Mouse (Mus musculus): ENCODE data around the gene Fgf5. TPM values are rescaled to one million over a fixed set of nuclear protein-coding genes. Genes with fewer than 3 reads are reported as not detected.

The Fgf5 gene
- total RNA-seq (2021) = 1 to 10 TPM; 3.9 to 4.8 TPM
- long read RNA-seq, experiment 1, partial matches to known transcripts = 0 of 4 reads
- long read RNA-seq, experiment 1, other reads (novel, unspliced or antisense) = 2 of 4 reads
- long read RNA-seq, experiment 2, partial matches to known transcripts = 0 of 4 reads
- long read RNA-seq, experiment 2, other reads (novel, unspliced or antisense) = 0 of 4 reads

DNA sequence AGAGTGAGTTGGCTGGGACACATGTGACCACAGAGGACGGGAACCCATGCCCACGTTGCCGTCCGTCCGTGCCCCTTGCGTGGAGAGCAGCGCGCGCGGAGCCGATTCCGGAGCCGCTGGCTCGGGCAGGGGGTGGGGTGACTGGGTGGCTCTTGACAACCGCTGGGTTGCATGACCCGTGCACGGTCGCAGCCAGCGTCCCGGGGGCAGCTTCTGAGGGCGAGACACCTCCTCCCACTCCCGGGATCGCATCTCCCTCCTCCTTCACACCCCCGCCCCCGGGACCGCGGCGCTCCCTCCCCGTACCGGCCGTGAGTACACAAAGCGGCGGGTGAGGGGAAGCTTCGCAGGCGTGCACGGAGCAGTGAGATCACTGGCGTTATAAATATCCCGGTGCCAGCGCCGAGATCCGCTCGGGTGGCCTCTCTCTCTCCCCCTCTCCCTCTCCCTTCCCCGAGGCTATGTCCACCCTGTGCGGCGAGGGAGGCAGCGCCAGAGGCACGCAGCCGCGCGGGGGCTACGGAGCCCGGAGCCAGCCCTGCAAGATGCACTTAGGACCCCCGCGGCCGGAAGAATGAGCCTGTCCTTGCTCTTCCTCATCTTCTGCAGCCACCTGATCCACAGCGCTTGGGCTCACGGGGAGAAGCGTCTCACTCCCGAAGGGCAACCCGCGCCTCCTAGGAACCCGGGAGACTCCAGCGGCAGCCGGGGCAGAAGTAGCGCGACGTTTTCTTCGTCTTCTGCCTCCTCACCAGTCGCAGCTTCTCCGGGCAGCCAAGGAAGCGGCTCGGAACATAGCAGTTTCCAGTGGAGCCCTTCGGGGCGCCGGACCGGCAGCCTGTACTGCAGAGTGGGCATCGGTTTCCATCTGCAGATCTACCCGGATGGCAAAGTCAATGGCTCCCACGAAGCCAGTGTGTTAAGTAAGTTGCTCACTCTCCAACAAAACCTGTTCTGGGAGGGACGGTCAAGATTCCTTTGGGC is at the start of gene Fgf5:
TSS of gene Fgf5 (plus strand) at position 347 of the 984 bp plus-strand sequence.
- DNase-seq (ENCODE audit: low spot score in 2 of 2) = peak; percentile 55 to 59

DNA sequence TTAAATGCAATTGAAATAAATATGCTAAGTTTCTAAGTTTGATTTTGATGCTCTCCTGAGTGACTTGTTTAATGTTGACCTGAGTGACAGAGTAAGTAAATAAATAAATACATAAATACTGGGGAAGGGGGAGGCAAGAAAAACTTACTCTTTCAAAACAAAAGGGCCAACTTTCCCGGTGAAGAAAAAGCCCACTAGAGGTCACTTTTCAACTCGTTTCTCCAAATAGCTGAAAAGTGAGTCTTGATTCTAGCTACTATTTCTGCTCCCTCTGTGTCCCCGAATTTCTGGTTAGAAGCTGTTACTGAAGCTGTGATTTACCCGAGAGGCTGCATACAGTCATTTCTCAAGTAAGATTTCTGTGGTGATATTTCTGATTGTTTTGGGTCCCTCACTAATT is 41.5 kb upstream of the Fgf5 start:
- DNase-seq (ENCODE audit: low spot score in 2 of 2) = no peak

- no peak for DNase-seq (ENCODE audit: low spot score in 2 of 2)
Measured at GRCm38 (mm10) chr5:98221956-98222355, 32.0 kb upstream of the Fgf5 start.

GRCm38 (mm10) chr5:98226710-98227109 is 27.3 kb upstream of the Fgf5 start:
- no peak for DNase-seq (ENCODE audit: low spot score in 2 of 2)

DNA sequence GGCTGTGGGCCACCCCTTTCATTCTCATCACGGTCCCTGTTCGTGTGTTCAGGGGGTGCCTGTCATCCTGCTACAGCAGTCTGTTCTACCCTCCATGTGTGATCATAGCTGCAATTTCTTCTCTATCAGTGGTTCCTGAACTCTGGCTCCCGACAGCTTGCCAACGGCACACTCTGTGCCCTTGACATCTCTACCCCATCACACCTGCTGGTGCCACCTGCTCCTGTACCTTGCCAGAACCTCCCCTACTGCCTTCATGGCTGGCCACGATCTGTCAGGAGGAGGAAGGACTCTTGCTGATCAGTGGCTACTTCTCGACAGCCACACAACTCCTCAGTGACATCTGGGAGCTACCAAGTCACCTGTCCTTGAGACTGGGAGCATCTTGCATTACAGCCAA is 24.5 kb upstream of the Fgf5 start:
- DNase-seq (ENCODE audit: low spot score in 2 of 2) = no peak

DNA sequence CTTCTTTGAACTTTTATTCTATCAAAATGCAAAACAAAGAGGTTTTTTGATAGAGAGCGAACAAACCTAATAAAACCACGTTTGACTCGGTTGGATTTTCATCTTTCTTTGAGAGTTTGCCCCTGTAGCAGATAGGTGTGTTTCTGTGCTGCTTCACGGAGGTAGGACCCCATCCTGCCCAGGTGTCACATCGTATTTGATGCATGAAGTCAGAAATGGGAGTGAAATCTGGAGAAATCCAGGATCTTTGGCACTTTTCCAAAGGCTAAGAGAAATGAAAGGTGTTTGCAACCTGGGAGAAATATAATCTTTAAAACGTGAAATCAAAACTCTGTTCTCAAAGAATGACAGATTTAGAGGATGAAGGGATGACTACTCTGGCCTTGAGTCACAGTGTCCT is 15.5 kb upstream of the Fgf5 start:
- no peak for DNase-seq (ENCODE audit: low spot score in 2 of 2)

GRCm38 (mm10) chr5:98241322-98241829 is 12.6 kb upstream of the Fgf5 start:
- no peak for DNase-seq (ENCODE audit: low spot score in 2 of 2)

DNA sequence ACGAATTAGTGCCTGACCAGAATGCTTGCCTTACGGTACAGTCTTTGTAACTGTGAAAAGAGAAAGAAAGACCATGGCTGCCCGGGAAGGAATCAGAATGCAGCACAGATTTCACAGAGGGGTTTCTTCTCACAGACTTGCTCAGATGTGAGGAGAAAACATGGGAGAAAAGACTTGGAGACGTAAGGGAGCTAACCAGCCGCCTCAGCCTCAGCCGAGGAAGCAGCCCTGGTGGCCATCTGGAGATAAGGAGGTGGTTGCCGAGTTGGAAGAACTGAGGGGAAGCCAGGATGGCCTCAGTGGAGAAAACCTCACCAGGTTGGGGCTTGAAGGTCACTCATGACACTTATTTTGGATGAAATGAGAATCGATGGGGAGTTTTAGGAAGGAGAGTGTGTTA is 8.7 kb upstream of the Fgf5 start:
- peak in 1 of 2 experiments; percentile 49 for DNase-seq (ENCODE audit: low spot score in 2 of 2)

DNA sequence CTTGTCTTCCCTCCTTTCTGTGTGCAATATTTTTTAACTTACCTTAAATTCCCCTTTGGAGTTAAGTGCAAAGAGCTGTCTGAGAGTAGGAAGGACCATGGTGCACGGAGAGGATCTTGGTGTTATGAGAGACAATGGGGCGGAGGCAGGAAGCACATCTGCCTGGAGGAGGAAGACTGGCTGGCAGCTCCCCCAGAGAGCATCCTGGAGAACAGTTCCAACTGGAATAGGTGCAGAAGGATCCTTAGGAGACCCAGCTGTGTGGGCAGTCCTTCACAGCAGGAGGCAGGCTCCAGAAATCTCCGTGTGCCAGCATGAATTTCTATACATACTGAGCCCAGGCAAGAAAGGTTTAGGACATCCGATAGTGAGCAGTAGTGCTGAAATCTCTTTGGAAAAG is 8.0 kb upstream of the Fgf5 start:
- DNase-seq (ENCODE audit: low spot score in 2 of 2) = peak; percentile 52 to 53

DNA sequence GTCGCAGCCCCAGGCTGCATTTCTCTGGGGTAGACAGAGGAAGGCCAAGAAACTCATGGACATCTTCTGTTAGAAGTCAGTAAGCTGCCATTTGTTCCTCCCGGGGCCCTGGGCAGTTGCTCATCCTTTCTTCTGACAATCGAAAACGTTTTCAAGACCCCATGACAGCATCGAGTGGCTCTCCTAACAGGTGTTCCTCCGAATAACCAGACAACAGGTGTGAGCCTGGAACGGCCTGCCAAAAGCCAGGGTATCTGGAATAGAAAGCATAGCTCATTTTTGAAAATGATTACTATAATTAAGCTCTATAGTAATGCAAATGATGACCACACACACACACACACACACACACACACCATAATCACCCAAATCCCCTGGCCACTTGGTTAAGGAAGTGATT is 7.2 kb upstream of the Fgf5 start:
- DNase-seq (ENCODE audit: low spot score in 2 of 2) = no peak

DNA sequence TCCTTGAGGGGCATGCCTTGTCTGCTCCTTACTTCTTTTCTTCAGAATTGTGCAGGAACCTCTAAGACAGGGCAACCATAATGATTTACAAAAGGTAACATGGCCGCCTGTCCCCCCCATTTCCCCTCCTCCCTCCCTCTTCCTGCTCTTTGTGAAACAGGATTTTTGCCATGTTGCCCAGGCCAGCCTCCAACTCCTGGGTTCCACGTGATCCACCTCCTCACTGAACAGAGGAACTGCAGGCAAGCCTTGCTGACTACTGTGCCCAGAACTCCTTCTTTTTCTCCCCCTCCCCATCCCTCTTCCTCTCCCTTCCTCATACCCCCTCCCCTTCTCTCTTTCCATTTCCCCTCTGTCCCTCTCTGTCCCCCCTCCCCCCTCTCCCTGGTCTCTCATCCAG is 6.5 kb upstream of the Fgf5 start:
- DNase-seq (ENCODE audit: low spot score in 2 of 2) = peak; percentile 42 to 48

GRCm38 (mm10) chr5:98253147-98253546 is 837 bp upstream of the Fgf5 start:
- no peak for DNase-seq (ENCODE audit: low spot score in 2 of 2)

- no peak for DNase-seq (ENCODE audit: low spot score in 2 of 2)
Measured at GRCm38 (mm10) chr5:98255176-98255575, 1.2 kb downstream of the Fgf5 start.

GRCm38 (mm10) chr5:98255760-98256490 is 1.9 kb downstream of the Fgf5 start:
- DNase-seq (ENCODE audit: low spot score in 2 of 2) = peak in 1 of 2 experiments; percentile 3

DNA sequence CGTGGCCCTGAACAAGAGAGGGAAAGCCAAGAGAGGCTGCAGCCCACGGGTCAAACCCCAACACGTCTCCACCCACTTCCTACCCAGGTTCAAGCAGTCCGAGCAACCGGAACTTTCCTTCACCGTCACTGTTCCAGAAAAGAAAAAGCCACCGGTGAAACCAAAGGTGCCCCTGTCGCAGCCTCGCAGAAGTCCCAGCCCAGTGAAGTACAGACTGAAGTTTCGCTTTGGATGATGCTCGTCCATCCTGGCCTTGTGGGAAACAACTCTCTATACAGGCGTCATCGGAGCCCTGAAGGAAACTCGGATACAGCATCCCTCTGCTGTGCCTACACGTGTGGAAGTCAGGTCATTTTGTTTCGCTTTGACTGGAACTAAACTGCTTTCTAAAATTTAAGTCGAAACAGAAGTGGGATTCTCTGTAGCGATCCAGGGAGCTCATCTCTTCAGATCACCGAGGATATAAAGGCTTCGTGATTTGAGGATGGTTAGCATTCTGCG is 21.4 kb downstream of the Fgf5 start:
- no peak for DNase-seq (ENCODE audit: low spot score in 2 of 2)

DNA sequence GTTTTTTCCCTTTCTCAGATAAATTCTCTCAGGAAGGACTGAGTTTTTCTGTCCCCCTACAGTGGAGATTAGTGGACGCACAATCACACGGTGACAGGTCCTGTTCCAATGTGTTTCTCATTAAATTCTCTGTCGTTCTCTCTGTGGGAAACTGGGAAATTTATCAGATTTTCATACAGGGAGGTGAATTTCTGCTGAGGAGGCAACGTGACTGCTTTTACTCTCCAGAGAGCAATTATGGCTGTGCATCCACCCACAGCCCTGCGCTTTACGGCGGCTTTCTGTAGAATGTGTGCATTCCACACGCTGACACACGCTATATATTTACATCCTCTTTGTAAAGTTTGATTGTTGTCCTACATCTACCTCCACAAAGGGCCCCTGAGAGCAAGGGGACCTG is 28.0 kb downstream of the Fgf5 start:
- DNase-seq (ENCODE audit: low spot score in 2 of 2) = peak in 1 of 2 experiments; percentile 18

GRCm38 (mm10) chr5:98283696-98284478 is 29.9 kb downstream of the Fgf5 start:
- DNase-seq (ENCODE audit: low spot score in 2 of 2) = peak; percentile 5 to 24

DNA sequence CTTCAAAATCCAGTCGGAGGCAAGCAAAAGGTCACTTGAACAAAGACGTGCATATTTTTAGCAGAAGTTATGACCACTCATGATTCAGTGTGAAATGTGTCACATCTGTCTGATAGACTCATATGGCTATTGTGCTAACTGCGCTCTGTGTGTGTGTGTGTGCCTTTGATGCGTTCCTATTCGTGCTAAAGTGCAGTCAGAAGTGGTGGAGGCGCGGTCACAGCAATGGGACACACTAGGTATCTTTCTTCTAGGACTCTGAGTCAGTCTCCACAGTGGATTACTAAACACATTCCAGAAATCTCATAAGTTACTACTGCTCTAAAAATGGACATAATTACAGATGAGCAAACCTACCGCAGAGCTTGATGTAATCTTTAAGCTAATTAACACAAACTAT is 36.7 kb downstream of the Fgf5 start:
- DNase-seq (ENCODE audit: low spot score in 2 of 2) = no peak

DNA sequence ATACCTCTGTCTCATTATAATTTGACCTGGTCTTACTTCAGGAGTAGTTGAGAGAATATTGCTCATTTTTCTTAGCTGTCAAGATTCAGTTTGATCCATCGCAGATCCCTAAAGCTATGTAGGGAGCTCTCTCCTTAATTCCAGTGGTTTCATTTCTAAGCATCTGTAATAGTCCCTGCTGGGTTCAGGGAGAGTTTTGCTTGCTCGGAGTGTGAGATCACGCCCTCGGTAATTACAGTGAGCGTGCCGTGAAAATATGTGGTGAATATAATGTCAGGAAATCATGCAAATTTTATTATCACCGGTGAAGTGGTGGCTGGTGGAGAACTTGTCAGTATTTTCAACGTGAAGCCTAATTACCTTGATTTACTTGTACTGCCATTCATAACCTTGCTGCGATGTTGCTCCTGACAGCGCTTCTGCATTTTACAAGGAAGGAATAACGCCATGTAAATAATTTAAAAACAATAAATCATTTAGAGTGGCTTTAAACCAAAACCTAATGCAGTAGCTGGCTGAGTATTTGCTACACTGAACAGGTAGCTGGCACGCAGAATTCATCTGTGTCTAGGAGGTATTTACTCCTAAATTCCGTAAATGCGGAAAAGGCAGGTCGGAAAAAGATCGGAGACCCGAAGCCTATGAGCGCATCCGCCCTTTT is 38.5 kb downstream of the Fgf5 start:
- DNase-seq (ENCODE audit: low spot score in 2 of 2) = no peak

All from left cerebral cortex, adult 18-20 months (tissue).